Mouse (Mus musculus): ENCODE results near the gene Prr5l.

DNA sequence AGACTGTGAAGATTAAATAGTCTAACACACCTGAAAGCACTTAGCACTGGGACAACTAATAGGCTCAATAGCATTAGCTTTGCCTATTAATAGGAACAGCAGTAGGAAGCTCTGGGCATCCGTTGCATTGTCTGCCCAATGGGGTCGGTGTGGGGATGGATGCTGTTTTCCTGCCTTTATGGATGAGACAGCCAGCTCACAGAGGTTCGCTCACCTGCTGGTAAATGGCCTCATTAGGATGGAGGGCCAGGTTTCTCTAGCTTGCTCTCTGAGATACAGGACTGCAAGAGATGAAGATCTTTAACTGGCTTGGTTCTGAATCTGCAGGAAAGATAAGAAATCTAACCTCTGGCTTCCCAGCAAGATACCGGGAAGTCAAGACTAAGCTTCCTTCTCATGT lies 19.4 kb upstream of the Prr5l start:
- TF ChIP-seq CTCF (IDR thresholded peaks at IDR 0.05; ENCODE audit: borderline replicate concordance, insufficient read depth, low read length) (no peak), POLR2A (IDR thresholded peaks at IDR 0.05; ENCODE audit: low read depth, low read length) (no peak)

Measured in embryonic fibroblast, embryonic 13.5 days (primary cell).